Mouse (Mus musculus) C2C12 (cell line): Measurements from ENCODE around the gene 1700017B05Rik. TPM values are rescaled to one million over a fixed set of nuclear protein-coding genes. Genes with fewer than 3 reads are reported as not detected.

Source experiments
- H3K27me3 ChIP-seq: one replicate; pipeline ENCODE4 v1.6.1; 2011; ENCODE audit not compliant: control insufficient read depth, insufficient read depth, insufficient read length
- H3K36me3 ChIP-seq: one replicate; pipeline ENCODE4 v1.6.1; 2011; ENCODE audit not compliant: control insufficient read depth, insufficient read depth
- H3K4me3 ChIP-seq: one replicate; pipeline ENCODE4 v1.5.1; 2011; ENCODE audit warnings: mild to moderate bottlenecking, control low read depth; ENCODE audit not compliant: poor library complexity, insufficient read depth, severe bottlenecking
- H3K79me2 ChIP-seq: one replicate; pipeline ENCODE4 v1.6.1; 2011; ENCODE audit not compliant: control insufficient read depth, insufficient read depth
- H3K79me3 ChIP-seq: one replicate; pipeline ENCODE4 v1.6.1; 2011; ENCODE audit warnings: low read depth, control low read depth
- H3ac ChIP-seq: one replicate; pipeline ENCODE3; 2011; ENCODE audit warnings: low read depth; ENCODE audit not compliant: control insufficient read depth, insufficient read length
- CEBPB ChIP-seq: IDR thresholded peaks from one replicate; pipeline ENCODE4 v1.6.1; 2011; ENCODE audit warnings: low read depth, mild to moderate bottlenecking, control low read depth, moderate library complexity
- CTCF ChIP-seq: IDR thresholded peaks from one replicate; pipeline ENCODE4 v1.5.1; 2011; ENCODE audit not compliant: control insufficient read depth, insufficient read depth, insufficient read length
- FOSL1 ChIP-seq: IDR thresholded peaks from one replicate; pipeline ENCODE4 v1.8.0; 2011; ENCODE audit warnings: mild to moderate bottlenecking, low read length; ENCODE audit not compliant: poor library complexity, insufficient read depth, severe bottlenecking
- MAX ChIP-seq: IDR thresholded peaks from one replicate; pipeline ENCODE4 v1.6.1; 2011; ENCODE audit warnings: mild to moderate bottlenecking, control low read depth
- MYOD1 ChIP-seq: IDR thresholded peaks from one replicate; pipeline ENCODE4 v1.6.1; 2011; ENCODE audit warnings: low read depth; ENCODE audit not compliant: control insufficient read depth, insufficient read length
- MYOG ChIP-seq: IDR thresholded peaks from one replicate; pipeline ENCODE4 v1.6.1; 2011; ENCODE audit not compliant: control insufficient read depth, insufficient read length; ENCODE audit errors: extremely low read depth
- USF1 ChIP-seq: IDR thresholded peaks from one replicate; pipeline ENCODE4 v1.6.1; 2011; ENCODE audit warnings: low read depth, mild to moderate bottlenecking, control low read depth, moderate library complexity
- polyA plus RNA-seq: library from polyadenylated mRNA; unstranded; fragments of >200 nt; fragmentation: generic; extraction: Trizol; gene quantifications from one replicate; pipeline ENCODE4 v1.2.1, GENCODE M21; 2012; ENCODE audit warnings: missing spikeins

The 1700017B05Rik gene
- polyA plus RNA-seq, 1 experiment, result 26.2 TPM

- Histone ChIP-seq H3K79me2 (no peaks in the 10 kb centered on the region), H3ac (no peak overlapping the region)
These were observed 32.5 kb upstream of the 1700017B05Rik start for GRCm38 (mm10) chr9:57294905-57295304.

GRCm38 (mm10) chr9:57287183-57287582 is 24.8 kb upstream of the 1700017B05Rik start:
- Histone ChIP-seq H3K79me3 (no peaks in the 10 kb centered on the region), H3K79me2 (no peaks in the 10 kb centered on the region), H3K27me3 (no peaks in the 10 kb centered on the region), H3ac (no peak overlapping the region), H3K4me3 (no peak overlapping the region), H3K36me3 (no peaks in the 10 kb centered on the region)
- TF ChIP-seq MYOG, result no peak
- no peak for TF ChIP-seq MAX
- no peak for TF ChIP-seq FOSL1
- TF ChIP-seq MYOD1, result no peak

More at GRCm38 (mm10) chr9:57294905-57295304, 32.5 kb upstream of the 1700017B05Rik start:
- TF ChIP-seq USF1 (no peak), CEBPB (no peak), MYOD1 (no peak), CTCF (no peak), FOSL1 (no peak), MYOG (no peak)
- Histone ChIP-seq H3K4me3 (no peak overlapping the region), H3K36me3 (no peaks in the 10 kb centered on the region), H3K27me3 (no peaks in the 10 kb centered on the region), H3K79me3 (no peaks in the 10 kb centered on the region)

- TF ChIP-seq FOSL1 (no peak), CEBPB (no peak), MYOG (no peak), MAX (no peak), USF1 (no peak), MYOD1 (no peak), CTCF (no peak)
- Histone ChIP-seq H3ac (no peak overlapping the region), H3K79me2 (no peaks in the 10 kb centered on the region), H3K27me3 (no peaks in the 10 kb centered on the region), H3K4me3 (no peak overlapping the region), H3K36me3 (no peaks in the 10 kb centered on the region), H3K79me3 (no peaks in the 10 kb centered on the region)
These were observed 20.9 kb upstream of the 1700017B05Rik start for GRCm38 (mm10) chr9:57283311-57283710.

- H3K36me3 ChIP-seq, result no peaks in the 10 kb centered on the region
- no peaks in the 10 kb centered on the region for H3K79me2 ChIP-seq
- H3K79me3 ChIP-seq, result no peaks in the 10 kb centered on the region
- no peaks in the 10 kb centered on the region for H3K27me3 ChIP-seq
- H3K4me3 ChIP-seq, result no peak overlapping the region
- H3ac ChIP-seq, result no peak overlapping the region
- TF ChIP-seq CEBPB (no peak), USF1 (no peak), MAX (no peak), MYOG (no peak), CTCF (no peak), MYOD1 (no peak), FOSL1 (no peak)
These were observed 20.3 kb upstream of the 1700017B05Rik start for GRCm38 (mm10) chr9:57282686-57283085.

GRCm38 (mm10) chr9:57281549-57281948 is 19.1 kb upstream of the 1700017B05Rik start:
- Histone ChIP-seq H3K79me3 (no peaks in the 10 kb centered on the region), H3K4me3 (no peak overlapping the region), H3K79me2 (no peaks in the 10 kb centered on the region), H3K36me3 (no peaks in the 10 kb centered on the region), H3ac (no peak overlapping the region), H3K27me3 (no peaks in the 10 kb centered on the region)
- TF ChIP-seq USF1 (no peak), MYOG (no peak), FOSL1 (no peak), CEBPB (no peak), MAX (no peak), CTCF (no peak), MYOD1 (no peak)

GRCm38 (mm10) chr9:57279441-57279840 is 17.0 kb upstream of the 1700017B05Rik start:
- TF ChIP-seq MAX (no peak), MYOD1 (no peak), USF1 (no peak), FOSL1 (no peak), CTCF (no peak), CEBPB (no peak), MYOG (no peak)
- H3K27me3 ChIP-seq, result no peaks in the 10 kb centered on the region
- no peaks in the 10 kb centered on the region for H3K36me3 ChIP-seq
- no peak overlapping the region for H3K4me3 ChIP-seq
- H3K79me3 ChIP-seq, result no peaks in the 10 kb centered on the region
- H3ac ChIP-seq, result no peak overlapping the region
- H3K79me2 ChIP-seq, result no peaks in the 10 kb centered on the region
